Mouse (Mus musculus) midbrain, embryonic 15.5 days (tissue): ENCODE data around the gene Zfp558. TPM values are rescaled to one million over a fixed set of nuclear protein-coding genes. Genes with fewer than 3 reads are reported as not detected.
"Not testable (repeated sequence)": the region's sequence is repeated elsewhere in the genome, so short reads cannot be mapped to it uniquely, and the experiment has no call there.

Experiments
- ATAC-seq: fragments of 200-750 bp; cut with Nextera tagmentation; replicated peaks from 2 replicates; pipeline ENCODE4 v1.8.0; 2017; ENCODE audit warnings: moderate TSS enrichment
- H3K27ac ChIP-seq: fragments of 300-500 bp; sonication (generic); 2 replicates; pipeline ENCODE4 v1.5.1; 2015; ENCODE audit warnings: mild to moderate bottlenecking, inconsistent platforms
- H3K27me3 ChIP-seq: fragments of 300-500 bp; sonication (generic); replicated peaks from 2 replicates; pipeline ENCODE4 v1.6.1; 2015; ENCODE audit warnings: inconsistent platforms
- H3K36me3 ChIP-seq: fragments of 300-500 bp; sonication (generic); replicated peaks from 2 replicates; pipeline ENCODE4 v1.6.1; 2015; ENCODE audit warnings: inconsistent platforms
- H3K4me1 ChIP-seq: fragments of 300-500 bp; sonication (generic); 2 replicates; pipeline ENCODE4 v1.6.1; 2015; ENCODE audit warnings: inconsistent platforms
- H3K4me2 ChIP-seq: fragments of 300-500 bp; sonication (generic); 2 replicates; pipeline ENCODE4 v1.6.1; 2015; ENCODE audit warnings: inconsistent platforms, mild to moderate bottlenecking, moderate library complexity
- H3K4me3 ChIP-seq: fragments of 300-500 bp; sonication (generic); 2 replicates; pipeline ENCODE4 v1.5.1; 2015; ENCODE audit warnings: mild to moderate bottlenecking, inconsistent platforms
- H3K9ac ChIP-seq: fragments of 300-500 bp; sonication (generic); 2 replicates; pipeline ENCODE4 v1.6.1; 2015; ENCODE audit warnings: mild to moderate bottlenecking, inconsistent platforms
- H3K9me3 ChIP-seq: fragments of 300-500 bp; sonication (generic); 2 replicates; pipeline ENCODE4 v1.6.1; 2016; ENCODE audit warnings: inconsistent platforms
- WGBS: fragments of 180-500 bp; shearing (Covaris S2); methylation state at CpG from one replicate; pipeline ENCODE4 v1.1.7; 2015; ENCODE audit warnings: mixed read lengths; 5-methylcytosine and 5-hydroxymethylcytosine counted together
- microRNA-seq: library from miRNA; unstranded; fragments of <30 nt; microRNA quantifications from one replicate; pipeline ENCODE4, GENCODE M21; 2016
- polyA plus RNA-seq: library from polyadenylated mRNA; unstranded; fragments of >200 nt; fragmentation: Nextera tagmentation; extraction: Ambion mirVana; gene quantifications from 2 replicates; pipeline ENCODE4 v1.2.1, GENCODE M21; 2015

The Zfp558 gene
- polyA plus RNA-seq = 45.4 and 54.8 TPM in 2 replicates

DNA sequence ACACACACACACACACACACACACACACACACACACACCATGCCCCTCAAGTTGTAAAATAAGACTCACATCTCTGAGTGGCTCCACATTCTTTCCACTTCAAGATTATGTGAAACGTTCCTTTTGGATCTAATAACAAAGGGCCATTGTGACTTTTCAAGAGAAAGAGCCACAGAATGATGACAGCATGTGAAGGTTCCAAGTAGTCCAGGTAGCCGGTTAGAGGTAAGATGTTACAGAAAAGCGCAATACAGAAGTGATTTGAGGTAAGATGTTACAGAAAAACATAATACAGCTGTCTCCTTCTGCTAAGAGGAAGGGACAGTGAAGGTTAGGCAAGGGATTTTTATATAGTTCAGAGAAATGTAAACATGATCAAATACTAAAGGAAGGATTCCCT lies at the start of gene Zfp558, which contains the start of gene Mbd3l1:
TSS of gene Zfp558 (minus strand) at position 101 of the 400 bp plus-strand sequence.
TSS of gene Mbd3l1 (plus strand) at position 192 of the 400 bp plus-strand sequence.
- no peak for ATAC-seq
- WGBS = 77% methylated on average over 3 of the region's 3 CpGs
- H3K27me3 ChIP-seq = no peaks in the 10 kb centered on the region; the same call in 1 of the 2 replicates
- H3K27ac ChIP-seq = no peak within 1 kb of the TSS
- H3K4me3 ChIP-seq = no peak within 1 kb of the TSS
- no peak within 1 kb of the TSS for H3K9ac ChIP-seq
- peaks cover 5% of the 10 kb centered on the region; the same call in 1 of the 2 replicates for H3K4me1 ChIP-seq
- no peak within 1 kb of the TSS for H3K4me2 ChIP-seq
- no peaks in the 10 kb centered on the region for H3K36me3 ChIP-seq
- no peaks in the 10 kb centered on the region for H3K9me3 ChIP-seq

DNA sequence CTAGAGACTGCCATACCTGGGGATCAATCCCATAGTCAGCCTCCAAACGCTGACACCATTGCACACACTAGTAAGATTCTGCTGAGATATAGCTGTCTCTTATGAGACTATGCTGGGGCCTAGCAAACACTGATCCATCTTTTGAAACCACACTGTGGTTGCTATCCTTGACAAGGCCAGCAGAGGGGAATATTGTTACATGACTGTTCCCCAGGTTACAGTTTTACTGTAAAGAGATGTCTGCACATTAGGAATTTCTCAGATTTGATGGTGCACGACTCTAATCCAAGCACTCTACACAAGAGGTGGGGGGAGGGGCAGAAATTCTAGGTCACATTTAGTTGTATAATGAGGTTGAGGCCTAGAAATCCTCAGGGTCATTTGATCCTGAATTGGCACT lies 30.0 kb upstream of the Zfp558 start:
- no peak overlapping the region for H3K4me3 ChIP-seq
- no peak overlapping the region for H3K27ac ChIP-seq
- no peaks in the 10 kb centered on the region for H3K36me3 ChIP-seq
- no peaks in the 10 kb centered on the region for H3K9me3 ChIP-seq
- H3K4me2 ChIP-seq = no peak overlapping the region
- H3K27me3 ChIP-seq = no peaks in the 10 kb centered on the region
- 57% methylated on average over 2 of the region's 2 CpGs for WGBS
- H3K4me1 ChIP-seq = no peaks in the 10 kb centered on the region
- ATAC-seq = no peak
- H3K9ac ChIP-seq = no peak overlapping the region

DNA sequence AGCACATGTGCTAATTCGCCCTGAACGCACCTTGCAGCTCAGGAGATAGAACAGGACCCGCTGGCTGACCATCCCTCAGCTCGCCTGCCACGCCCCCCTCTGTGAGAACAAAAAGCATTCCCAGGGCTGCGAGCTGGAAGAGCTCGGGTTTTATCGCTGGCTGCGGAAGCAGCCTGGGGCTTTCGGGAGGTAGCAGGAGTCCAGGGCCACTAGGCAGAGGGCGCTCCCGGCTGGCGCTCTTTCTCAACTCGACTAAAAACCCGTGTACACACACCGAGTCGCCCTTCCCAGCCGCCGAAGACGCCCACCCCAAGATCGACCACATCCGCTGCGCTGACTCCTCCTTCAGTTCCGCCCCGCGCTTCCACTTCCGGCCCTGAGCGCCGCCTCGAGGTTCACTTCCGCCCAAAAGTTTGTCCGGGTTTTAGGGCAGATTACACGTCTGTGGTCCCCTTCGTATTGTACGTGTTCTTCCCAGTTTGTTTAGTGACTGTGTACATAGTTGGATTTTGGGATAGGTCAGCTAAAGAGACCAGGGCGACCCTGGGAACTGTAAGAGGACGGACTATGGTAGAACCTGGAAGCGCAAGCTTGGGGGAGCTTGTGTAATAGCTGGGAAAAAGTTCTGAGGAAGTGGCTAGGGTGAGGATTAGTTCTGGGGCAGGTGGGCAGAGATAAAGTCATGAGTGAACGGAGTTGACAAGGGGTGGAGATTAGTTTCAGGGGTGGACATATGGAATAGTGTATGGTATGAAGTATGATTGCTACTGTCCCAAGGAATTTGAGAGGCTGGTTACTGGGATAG lies 4.5 kb downstream of the Zfp558 start:
- peaks cover 12% of the 10 kb centered on the region for H3K4me1 ChIP-seq

DNA sequence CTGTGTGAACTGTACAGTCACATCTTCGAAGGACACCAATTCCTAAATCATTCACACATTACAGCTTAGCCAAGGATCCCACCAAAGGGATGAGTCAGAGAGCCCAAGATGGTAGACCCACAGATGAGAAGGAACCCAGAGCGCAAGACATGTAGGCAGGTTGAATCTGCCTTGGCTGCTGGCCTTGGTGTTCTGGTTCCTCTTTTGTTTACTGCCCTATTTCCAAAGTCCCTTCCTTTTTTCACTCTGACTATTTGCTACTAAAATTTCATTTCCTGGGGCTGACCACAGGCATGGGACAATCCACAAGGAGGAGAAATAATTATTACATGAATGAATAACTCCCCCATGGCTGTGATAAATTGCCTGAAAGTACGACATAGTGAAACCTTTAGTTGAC lies 10.1 kb downstream of the Zfp558 start:
- Histone ChIP-seq H3K27me3 (no peaks in the 10 kb centered on the region), H3K4me1 (peaks cover 12% of the 10 kb centered on the region), H3K27ac (no peak overlapping the region), H3K4me2 (no peak overlapping the region), H3K4me3 (no peak overlapping the region), H3K9me3 (no peaks in the 10 kb centered on the region), H3K9ac (no peak overlapping the region), H3K36me3 (peaks cover 35% of the 10 kb centered on the region)
- WGBS = 92% methylated on average over 3 of the region's 3 CpGs
- no peak for ATAC-seq

More for the DNA sequence above, 4.5 kb downstream of the Zfp558 start:
- Histone ChIP-seq H3K27ac (peak overlapping the region; percentile 95), H3K4me2 (peak overlapping the region; percentile 69), H3K36me3 (peaks cover under 1% of the 10 kb centered on the region; the same call in 1 of the 2 replicates), H3K4me3 (peak overlapping the region; percentile 67), H3K9ac (peak overlapping the region; percentile 75), H3K27me3 (no peaks in the 10 kb centered on the region; the same call in 1 of the 2 replicates), H3K9me3 (no peaks in the 10 kb centered on the region)
- peak; percentile 99 for ATAC-seq
- WGBS = 4% methylated on average over 39 of the region's 39 CpGs

DNA sequence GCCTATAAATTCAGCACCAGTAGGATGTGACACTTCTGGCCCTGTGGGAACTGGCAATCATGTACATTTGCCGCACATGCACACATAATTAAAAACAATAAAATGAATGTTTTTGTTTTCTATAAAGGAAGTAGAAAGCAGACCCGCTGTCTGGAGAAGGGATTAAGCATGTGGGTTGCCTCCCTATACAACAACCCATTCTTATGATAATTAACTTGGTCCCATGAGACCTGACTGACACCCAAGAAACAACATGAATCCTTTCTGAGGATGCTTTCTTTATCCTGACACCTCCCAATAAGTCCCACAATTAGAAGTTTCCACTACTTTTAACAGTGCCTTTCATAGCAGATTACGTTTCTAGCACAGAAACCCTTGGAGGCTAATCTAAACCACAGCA lies 10.7 kb downstream of the Zfp558 start:
- peaks cover 35% of the 10 kb centered on the region for H3K36me3 ChIP-seq
- H3K4me1 ChIP-seq = peaks cover 9% of the 10 kb centered on the region
- ATAC-seq = no peak
- H3K4me2 ChIP-seq = no peak overlapping the region
- no peaks in the 10 kb centered on the region for H3K9me3 ChIP-seq
- no peak overlapping the region for H3K9ac ChIP-seq
- 11% methylated on average over 3 of the region's 3 CpGs for WGBS
- H3K27me3 ChIP-seq = no peaks in the 10 kb centered on the region
- H3K4me3 ChIP-seq = no peak overlapping the region
- H3K27ac ChIP-seq = no peak overlapping the region

DNA sequence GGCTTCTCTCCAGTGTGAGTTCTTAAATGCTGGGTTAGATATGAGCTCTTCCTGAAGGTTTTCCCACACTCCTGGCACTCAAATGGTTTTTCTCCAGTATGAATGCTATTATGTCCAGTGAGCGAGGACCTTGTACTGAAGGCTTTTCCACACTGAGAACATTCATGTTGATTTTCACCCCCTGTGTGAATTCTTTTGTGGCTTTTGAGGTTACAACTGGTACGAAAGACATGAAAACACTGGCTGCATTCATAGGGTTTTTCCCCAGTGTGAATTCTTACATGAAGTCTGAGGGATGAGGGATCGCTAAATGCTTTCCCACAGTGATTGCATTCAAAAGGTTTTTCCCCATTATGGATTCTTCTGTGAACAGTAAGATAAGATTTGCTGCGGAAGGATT lies 21.5 kb downstream of the Zfp558 start:
- Histone ChIP-seq H3K9me3 (0 out of 2 replicates have a peak, but pooled peaks cover 4% of the 10 kb centered on the region), H3K36me3 (peaks cover 56% of the 10 kb centered on the region)
- no peak for ATAC-seq

DNA sequence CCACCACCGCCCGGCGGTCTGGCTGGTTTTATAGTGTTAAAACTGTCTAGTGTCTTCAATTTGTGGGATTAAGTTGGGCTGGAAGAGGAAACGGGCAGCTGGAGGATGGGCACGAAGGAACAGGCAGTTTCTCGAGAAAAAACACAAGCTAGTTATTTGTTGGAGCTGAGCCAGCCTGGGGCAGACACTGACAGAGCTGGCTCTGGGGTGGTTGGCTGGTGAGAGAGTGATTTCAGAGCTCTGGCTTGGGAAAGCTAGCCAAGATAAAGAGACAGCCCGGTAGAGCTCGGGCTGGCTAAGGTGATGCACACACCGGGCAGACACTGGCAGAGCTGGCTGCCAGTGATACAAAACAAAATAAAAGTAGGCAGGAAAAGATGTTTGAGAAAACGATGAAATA lies 46.4 kb downstream of the Zfp558 start:
- no peak for ATAC-seq
- H3K4me2 ChIP-seq = no peak overlapping the region
- H3K27me3 ChIP-seq = no peaks in the 10 kb centered on the region
- no peak overlapping the region for H3K9ac ChIP-seq
- H3K9me3 ChIP-seq = no peaks in the 10 kb centered on the region
- 82% methylated on average over 10 of the region's 10 CpGs for WGBS
- no peaks in the 10 kb centered on the region for H3K36me3 ChIP-seq
- no peak overlapping the region for H3K4me3 ChIP-seq
- H3K4me1 ChIP-seq = no peaks in the 10 kb centered on the region
- H3K27ac ChIP-seq = no peak overlapping the region

More for the DNA sequence above, 21.5 kb downstream of the Zfp558 start:
- Histone ChIP-seq H3K27ac (no peak overlapping the region), H3K4me1 (no peaks in the 10 kb centered on the region), H3K4me3 (no peak overlapping the region), H3K27me3 (no peaks in the 10 kb centered on the region), H3K9ac (no peak overlapping the region), H3K4me2 (no peak overlapping the region)
- 76% methylated on average over 4 of the region's 4 CpGs for WGBS

DNA sequence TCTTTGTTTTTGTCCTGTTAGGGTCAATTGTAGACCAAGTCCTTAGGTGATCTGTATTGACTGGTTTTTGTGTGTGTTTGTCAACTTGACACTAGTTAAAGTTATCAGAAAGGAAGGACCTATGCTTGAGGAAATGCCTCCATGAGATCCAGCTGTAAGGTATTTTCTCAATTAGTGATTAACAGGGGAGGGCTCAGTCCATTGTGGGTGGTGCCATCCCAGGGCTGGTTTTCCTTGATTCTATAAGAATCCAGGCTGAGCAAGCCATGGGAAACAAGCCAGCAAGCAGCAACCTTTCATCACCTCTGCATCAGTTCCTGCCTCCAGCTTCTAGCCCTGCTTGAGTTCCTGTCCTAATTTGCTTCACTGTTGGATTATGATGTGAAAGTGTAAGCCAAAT lies 47.7 kb downstream of the Zfp558 start, which contains the start of gene Mbd3l2:
TSS of gene Mbd3l2 (plus strand) at position 301 of the 400 bp plus-strand sequence.
- H3K4me1 ChIP-seq = no peaks in the 10 kb centered on the region
- no peak within 1 kb of the TSS for H3K27ac ChIP-seq
- no peak for ATAC-seq
- H3K36me3 ChIP-seq = no peaks in the 10 kb centered on the region
- no peak within 1 kb of the TSS for H3K9ac ChIP-seq
- H3K4me3 ChIP-seq = no peak within 1 kb of the TSS
- H3K27me3 ChIP-seq = no peaks in the 10 kb centered on the region
- H3K4me2 ChIP-seq = no peak within 1 kb of the TSS
- H3K9me3 ChIP-seq = no peaks in the 10 kb centered on the region

DNA sequence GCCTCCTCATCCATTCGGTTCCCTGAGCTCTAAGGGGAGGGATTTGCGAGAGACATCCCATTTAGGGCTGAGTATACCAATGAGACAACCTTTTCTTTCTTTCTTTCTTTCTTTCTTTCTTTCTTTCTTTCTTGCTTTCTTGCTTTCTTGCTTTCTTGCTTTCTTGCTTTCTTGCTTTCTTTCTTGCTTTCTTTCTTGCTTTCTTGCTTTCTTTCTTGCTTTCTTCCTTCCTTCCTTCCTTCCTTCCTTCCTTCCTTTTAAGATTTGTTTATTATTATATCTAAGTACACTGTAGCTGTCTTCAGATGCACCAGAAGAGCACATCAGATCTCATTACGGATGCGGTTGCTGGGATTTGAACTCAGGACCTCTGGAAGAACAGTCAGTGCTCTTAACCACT lies 65.7 kb downstream of the Zfp558 start:
- H3K27me3 ChIP-seq, H3K36me3 ChIP-seq, H3K4me3 ChIP-seq, ATAC-seq, H3K9me3 ChIP-seq, H3K4me2 ChIP-seq, H3K9ac ChIP-seq, H3K4me1 ChIP-seq, H3K27ac ChIP-seq: not testable (repeated sequence)
- WGBS = 81% methylated on average over 4 of the region's 4 CpGs

Small RNA genes within 50 kb of the gene (microRNA-seq; reads per million reads assigned to microRNA genes)
- gene Gm22854 = not detected

Other genes with a start within 250 kb of the Zfp558 start
- 134 and 138 TPM in 2 replicates for gene Chordc1, start 186.1 kb downstream of the Zfp558 start, polyA plus RNA-seq
- gene Naalad2, start 75.3 kb downstream of the Zfp558 start, polyA plus RNA-seq = 1.7 and 1.9 TPM in 2 replicates
- not detected in 2 replicates for gene Ubtfl1, start 73.8 kb downstream of the Zfp558 start, polyA plus RNA-seq
- 0.10 and 0.13 TPM in 2 replicates for gene Mbd3l2, start 47.6 kb downstream of the Zfp558 start, polyA plus RNA-seq
- gene Mbd3l1, start 91 bp upstream of the Zfp558 start, polyA plus RNA-seq = not detected in 2 replicates
- gene Muc16, start 196.3 kb upstream of the Zfp558 start, polyA plus RNA-seq = not detected in 2 replicates